Mouse (Mus musculus) spleen, adult 2 months (tissue): Measurements from ENCODE around the gene Fam168a.

Source experiments
- CTCF ChIP-seq: fragments of 200-500 bp; IDR thresholded peaks from 2 replicates; pipeline ENCODE4 v1.5.1; 2011; ENCODE audit warnings: mild to moderate bottlenecking, inconsistent platforms; ENCODE audit not compliant: insufficient read depth, insufficient read length, insufficient replicate concordance; ENCODE audit errors: extremely low read depth
- POLR2A ChIP-seq: fragments of 200-500 bp; IDR thresholded peaks from 2 replicates; pipeline ENCODE4 v1.6.1; 2011; ENCODE audit warnings: low read depth, low read length, inconsistent platforms

- TF ChIP-seq CTCF (no peak), POLR2A (no peak)
Measured at GRCm38 (mm10) chr7:100840906-100841305, 134.5 kb downstream of the Fam168a start.
